Mouse (Mus musculus) cortical plate, adult 2 months (tissue): ENCODE measurements at regions not wholly inside any gene's neighbourhood (a gene's known extent, or its start where the extent isn't known, plus 50 kb on each side); places are given as distances from the start of the nearest gene placed in this dataset.

Source experiments
- CTCF ChIP-seq: fragments of 200-500 bp; IDR thresholded peaks from 2 replicates; pipeline ENCODE4 v1.5.1; 2011; ENCODE audit warnings: mild to moderate bottlenecking, control low read depth, low read length; ENCODE audit not compliant: insufficient read depth; ENCODE audit errors: extremely low read depth
- POLR2A ChIP-seq: fragments of 200-500 bp; IDR thresholded peaks from 2 replicates; pipeline ENCODE4 v1.6.1; 2011; ENCODE audit warnings: mild to moderate bottlenecking, low read length, control low read depth; ENCODE audit not compliant: insufficient read depth; ENCODE audit errors: extremely low read depth

DNA sequence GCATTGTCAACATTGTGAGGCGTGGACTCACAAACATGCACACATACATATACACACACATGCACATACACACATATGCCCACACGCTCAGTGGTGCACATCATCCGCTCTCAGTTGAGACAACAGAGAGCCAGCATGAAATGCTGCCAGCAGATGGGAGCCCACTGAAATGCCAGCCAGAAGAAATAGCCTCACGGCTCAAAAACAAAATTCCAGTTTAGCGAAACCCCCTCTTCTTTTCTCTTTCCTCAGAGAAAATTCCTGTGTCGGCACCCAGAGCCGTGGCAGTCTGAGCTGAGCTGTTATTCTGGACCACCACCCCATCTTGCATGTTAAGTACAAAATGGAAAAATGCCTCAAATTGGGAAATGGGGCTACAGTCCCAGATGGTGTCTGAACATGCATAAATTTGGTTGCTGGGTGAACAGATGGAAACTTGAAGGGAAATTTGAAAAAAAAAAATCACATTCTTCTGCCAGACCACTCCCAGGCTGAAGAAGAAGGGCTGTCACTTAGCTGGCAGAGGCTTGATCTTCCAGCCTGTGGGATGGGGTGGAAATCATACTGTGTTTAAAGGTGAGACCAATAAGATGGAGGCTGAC is 72.9 kb upstream of the Vstm2b start:
- TF ChIP-seq CTCF (no peak), POLR2A (no peak)
